Mouse (Mus musculus): ENCODE measurements at regions not wholly inside any gene's neighbourhood (a gene's known extent, or its start where the extent isn't known, plus 50 kb on each side); places are given as distances from the start of the nearest gene placed in this dataset.
"Not testable (repeated sequence)": the region's sequence is repeated elsewhere in the genome, so short reads cannot be mapped to it uniquely, and the experiment has no call there.

DNA sequence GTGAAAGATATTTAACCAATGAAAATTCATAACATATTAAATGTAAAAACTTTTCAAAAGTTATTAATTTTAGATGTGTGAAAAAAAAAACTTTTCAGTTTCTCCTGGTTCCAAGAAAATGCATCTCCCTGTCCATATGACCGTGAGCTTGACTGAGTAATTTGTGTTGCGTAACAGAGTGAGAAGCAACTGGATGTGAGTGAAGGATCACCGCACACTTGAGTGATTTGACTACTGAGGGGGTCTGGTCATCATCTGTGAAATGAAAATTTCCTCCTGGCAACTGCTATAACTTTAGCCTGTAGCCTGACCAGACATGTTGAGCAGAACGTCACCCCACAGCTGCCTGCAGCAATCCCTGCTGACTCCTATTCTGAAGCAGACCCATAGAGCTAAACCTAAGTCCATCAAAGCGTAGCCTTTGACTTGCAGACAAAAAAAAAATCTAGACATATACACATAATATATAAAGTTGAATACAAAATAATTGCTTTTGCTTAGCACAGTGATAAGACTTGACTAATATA, 461.2 kb downstream of the Brinp3 start:
- no peak for DNase-seq

DNA sequence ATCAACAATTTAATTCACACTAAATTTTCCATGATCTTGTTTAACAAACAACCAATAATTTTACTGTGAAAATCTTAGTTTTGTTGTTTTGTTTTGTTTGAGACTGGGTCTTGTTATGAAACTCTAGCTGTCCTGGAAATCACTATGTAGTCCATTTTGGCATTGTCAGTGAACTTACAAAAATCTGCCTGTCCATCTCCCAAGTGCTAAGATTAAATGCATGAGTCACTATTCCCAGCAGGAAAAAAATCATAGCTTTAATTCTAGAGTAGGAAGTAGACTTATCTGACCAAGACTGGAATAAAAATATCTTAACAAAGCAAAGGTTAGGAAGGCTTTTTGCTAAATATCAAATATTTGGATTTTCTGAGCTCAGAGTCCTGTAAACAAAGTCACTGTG, 461.8 kb downstream of the Brinp3 start:
- DNase-seq, result no peak

DNA sequence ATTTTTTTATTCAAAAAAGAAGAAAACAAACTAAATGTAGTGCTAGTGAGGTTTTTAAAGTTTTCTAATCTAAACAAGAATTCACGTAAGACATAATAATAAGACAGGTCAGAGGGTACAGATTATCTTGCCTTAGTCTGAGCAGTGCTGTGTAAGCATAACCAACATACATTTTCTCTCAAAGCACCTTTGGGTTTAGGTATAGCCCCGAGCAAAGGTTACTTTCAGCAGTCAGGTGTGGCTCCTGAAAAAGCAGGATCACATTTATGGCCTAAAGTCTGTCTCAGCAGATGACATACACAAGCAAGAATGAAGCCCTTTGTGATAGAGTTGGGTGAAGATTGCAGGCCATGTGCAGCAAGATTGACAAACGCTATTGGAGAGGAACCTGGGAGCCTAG, 465.9 kb downstream of the Brinp3 start:
- DNase-seq, result no peak

DNA sequence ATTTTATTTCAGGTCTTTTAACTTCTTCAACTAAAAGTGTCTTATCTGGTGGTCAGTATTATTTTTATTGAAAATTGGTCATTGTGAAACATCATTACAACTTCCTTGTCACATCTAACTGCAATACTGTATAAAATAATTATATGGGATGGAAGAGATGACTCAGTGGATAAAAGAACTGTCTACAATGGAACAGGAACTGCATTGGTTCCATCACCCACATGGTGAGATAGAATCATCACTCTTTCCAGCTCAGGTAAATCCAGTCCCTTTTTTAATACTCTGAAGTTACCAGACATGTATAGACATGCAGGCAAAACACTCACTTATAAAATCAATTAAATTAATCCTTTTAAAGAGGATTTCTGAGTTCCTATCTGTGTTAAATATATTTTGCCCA, 473.0 kb downstream of the Brinp3 start:
- DNase-seq, result no peak

DNA sequence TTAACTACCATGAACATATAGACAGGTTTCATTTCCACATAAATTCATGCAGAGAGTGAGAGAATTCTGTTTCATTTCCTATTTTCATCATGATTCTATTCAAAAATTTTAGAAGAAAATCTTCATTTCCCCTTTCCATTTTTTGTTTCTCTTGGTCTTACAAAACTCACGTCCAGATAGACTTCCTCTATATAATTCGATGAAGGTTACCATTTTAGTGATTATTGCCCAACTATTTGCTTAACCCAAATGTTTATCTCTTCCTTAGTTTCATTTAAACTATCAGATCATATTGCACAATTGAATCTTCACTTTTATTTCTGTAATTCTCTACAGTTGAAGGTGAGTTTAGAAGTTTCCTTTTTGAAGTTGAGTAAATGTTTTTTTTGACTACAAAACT, 473.4 kb downstream of the Brinp3 start:
- DNase-seq, result no peak

DNA sequence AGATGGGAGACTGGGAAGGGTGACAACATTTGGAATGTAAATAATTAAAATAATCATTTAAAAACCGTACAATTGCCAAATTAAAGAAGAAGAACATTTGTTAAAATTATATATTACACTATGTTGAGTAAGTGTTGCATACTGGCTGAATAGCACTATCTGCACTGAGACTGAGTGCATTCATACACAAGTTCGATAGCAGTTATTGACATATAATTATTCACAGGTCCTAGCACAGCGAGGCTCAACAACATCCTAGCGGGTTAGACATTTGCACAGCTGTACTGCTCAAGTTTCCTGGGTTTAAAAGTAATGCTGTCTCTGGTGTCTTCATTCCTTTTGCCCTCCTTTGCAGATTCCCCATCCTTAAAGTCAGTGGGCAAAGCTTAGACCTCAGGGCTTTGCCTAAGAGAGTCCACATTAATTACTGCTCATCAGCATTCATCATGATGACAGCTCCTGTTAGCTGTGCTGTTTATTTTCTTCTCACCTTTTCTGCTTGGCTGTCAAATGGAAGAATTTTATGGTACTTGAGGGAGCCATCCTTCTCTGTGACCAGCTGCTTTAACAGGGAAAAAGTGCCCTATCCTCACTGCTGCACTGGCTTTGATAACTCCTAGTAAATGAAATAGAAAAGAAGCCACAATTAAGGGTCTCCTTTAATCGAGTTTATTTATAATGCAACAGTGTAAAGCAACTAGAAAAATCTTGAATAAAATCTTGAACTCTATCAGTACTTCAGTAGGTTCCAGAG, 489.1 kb downstream of the Brinp3 start:
- no peak for DNase-seq

DNA sequence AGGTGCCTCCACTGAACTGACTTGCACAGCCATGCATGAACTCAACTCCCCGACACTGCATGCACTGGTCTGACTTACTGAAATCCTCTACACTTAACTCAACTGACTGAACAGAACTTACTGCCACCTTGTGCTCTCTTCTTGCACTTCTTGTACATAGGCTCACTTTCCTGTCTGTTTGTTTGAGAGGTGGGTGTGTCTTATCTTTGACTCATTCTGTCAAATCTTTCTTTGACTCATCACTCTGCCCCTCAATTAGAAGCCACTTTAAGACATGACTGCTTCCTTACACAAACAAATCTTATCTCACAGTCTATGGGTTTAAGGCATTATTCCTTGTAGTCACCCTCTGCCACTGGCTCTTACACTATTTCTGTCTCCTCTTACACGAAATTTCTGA, 505.5 kb downstream of the Brinp3 start:
- DNase-seq, result no peak

DNA sequence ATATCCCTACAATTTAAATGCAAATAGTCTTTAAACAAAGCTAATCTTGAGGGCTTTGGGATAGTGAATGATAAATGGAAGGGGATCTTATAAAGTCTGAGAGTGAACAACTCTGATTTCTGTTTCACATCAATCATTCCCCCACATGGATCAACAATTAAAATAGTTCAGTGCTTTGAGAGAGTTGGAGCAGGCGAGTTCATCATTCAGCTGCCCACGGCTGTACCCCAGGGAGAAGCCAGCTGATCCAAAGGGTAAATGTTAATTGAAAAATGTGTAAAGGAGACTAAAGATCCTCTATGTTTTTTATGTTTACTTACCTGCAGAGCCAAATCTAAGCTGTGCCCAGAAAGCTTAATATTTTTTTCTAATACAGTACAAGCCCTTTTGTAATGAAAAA, 553.2 kb downstream of the Brinp3 start:
- DNase-seq, result no peak

DNA sequence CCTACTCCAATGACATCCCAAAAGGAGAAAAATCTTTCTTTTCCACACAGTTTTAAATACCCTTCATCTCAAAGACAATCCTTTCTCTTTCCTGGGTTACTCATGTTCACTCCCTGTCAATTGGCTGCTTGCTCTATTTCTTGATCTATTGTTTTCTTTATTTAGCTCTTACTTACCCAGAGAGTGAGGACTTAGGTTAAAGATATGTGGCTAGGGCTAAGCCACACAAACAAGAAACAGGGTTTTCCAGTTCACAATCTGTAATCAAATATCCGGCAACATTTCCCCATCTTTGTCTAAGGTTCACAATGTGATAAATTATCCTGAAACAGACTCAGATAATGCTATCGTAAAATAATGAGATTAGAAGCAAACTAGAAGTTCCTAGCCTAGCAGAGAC, 563.9 kb downstream of the Brinp3 start:
- DNase-seq, result no peak

DNA sequence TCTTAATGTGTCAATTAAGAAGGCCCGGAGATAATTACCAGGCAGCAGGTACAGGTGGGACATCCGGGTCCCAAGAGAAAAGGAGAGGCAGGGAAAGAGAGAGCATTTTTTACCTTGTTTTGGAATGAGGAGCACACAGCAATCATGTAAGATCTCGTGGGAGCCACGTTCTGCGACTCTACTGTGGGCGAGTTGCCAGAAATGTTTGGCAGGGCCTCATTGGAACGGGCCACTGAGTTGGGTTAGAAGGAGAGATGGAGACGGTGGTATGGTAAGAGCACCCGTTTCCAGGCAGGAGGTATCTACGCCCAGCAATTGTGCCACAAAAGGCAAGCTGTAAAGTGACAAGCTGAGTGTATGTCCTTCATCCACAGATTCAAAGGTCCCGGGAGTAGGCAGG, 579.6 kb downstream of the Brinp3 start:
- peak; percentile 1 for DNase-seq

DNA sequence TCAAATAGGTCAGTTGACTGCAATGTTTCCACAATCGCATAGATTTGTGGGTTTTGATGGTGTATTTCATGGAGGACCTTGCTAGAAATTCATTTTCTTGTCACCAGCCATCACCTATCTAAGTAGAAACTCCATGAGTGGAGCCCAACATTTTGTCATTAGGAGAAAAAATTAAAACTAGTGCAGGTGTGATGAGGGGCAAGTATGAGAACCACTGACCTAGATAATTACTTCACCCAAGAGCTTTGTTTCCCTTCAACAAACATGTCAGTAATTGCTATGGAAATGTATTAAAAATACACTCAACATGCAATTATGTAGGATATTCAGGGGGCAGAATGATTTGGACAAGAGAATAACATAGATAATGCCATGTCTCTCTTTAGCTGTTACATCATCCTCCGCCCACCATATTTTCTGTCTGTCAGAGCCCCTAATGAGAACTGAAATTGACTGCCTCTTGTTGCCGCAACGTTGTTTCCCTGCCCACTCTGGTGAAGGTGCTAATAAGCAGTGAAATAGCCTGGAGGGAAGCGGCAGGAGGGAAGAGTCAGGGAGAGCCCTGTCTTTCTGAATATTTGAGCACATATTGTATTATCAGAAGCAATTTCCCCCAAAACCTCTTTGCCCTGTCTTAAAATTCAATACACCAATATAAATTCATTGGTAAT, 589.7 kb downstream of the Brinp3 start:
- no peak for DNase-seq

DNA sequence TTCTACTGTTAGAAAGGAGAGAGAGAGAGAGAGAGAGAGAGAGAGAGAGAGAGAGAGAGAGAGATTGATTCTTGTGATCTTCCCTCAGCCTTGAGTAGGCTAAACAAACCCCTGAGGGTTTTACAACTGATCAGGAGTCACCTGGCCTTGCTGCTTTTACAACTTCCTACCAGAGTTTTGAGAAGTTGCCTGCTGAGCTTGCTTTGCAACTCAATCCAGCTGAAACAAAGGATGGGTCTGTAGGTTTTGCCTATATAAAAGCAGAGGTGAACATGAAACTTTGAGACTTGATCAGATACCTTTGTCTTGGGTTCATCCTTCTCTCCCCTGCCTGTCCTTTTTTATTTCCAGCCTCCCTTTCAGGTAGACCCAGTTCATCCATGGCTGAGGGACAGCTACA, 631.0 kb downstream of the Brinp3 start:
- DNase-seq, result no peak

DNA sequence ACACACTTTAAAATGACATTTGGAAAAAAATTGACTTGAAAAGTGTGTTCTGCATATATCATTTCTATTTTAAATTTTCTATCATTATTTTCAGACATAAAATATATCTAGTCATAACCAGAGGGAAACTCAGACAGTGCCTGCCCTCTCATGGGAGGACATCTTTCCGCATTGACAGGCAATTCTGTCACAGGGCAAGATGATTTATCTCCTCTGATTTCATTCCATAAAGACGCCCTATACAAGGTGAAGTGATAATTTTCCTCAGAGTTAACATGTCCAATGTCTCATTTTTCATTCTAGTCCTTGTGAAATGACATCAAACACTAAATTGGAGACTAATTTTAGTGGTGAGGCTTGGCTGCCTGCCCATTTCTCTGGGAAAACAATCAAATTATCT, 643.6 kb downstream of the Brinp3 start:
- no peak for DNase-seq

DNA sequence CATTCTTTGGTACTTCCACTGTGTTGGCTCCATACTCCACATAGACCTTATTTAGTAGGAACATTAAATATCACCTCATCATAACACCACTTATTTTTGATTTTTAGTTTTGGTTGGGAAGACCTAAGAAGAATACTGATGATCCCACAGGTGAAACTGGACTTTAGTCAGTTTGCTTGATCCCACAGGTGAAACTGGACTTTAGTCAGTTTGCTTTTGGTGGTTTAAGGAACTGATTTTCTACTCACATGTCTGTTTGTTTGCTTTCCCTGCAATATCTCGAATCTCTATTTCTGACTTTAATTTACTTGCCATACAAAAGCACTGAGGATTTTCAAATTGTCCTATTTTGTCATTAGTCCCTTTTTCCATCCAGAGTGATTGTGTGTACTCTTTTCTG, 680.8 kb downstream of the Brinp3 start:
- no peak for DNase-seq

DNA sequence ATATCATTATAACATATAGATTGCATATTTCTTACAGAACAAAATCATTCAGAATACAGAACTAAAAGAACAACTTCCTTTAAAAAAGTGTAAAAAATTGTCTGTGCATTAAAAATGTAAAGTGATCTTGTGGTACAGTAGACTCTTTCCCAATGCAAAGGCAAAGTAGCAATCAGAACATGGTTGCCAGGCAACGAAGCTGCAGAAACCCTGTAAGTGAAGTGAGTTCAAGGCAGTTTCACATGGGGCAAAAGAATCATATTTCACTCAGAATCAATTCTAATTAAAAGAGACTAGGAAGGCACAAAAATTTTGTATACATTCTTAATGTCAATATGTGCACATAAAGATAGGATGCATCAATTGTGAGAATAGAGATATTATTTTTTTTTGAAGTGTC, 692.2 kb downstream of the Brinp3 start:
- DNase-seq, result no peak

DNA sequence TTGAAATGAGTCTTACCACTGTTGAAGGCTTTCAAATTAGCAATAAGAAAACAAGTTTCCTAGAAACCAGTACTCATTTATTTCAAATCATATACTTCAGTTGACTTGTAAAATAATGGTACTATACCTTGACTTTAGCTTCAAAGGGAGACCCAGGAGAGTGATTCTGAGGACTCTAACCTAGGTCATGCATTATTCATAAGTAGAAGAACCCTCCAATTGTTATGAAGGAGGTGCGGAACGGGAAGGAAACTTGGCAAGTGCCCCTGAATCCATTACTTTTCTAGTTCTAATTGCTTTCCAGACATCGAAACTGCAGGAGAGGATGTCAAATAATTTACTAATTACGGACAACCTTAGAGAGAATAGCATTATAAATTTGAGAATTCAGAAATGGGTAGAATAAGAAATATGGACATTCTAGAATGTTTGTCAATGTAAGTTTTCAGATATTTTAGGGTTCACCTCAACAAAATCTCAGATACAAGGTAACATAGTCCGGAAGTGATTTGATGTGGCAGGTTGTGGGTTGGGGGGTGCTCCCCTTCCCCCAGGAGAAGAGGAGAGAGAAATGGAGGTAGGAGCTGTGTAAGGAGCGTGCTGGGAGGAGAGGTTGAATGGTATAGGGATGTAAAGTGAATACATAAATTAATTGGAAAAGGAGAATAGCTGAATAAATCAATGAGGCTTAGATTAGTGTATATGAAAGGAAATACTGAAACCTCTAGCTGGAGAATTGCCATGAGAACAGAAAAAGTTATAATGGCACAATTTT, 692.9 kb downstream of the Brinp3 start:
- no peak for DNase-seq

DNA sequence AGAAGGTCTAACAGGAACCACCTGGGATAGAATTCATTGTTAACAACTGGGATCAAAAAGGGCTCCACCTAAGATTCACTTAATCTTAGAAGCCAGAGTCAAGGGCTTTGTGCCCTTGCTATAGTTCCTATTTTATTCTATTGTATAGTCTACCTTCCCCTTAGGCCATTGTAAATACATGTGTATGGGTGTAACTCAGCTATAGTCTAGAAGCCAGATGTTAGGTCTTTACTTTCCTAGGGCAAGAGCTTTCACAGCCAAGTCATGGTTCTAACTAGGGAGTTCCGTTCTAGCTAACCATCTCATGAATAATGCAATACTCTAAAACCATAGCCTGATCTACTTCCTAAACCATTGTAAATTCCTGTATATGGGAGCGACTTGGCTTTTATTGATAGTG, 705.4 kb downstream of the Brinp3 start:
- DNase-seq, result not testable (repeated sequence)

DNA sequence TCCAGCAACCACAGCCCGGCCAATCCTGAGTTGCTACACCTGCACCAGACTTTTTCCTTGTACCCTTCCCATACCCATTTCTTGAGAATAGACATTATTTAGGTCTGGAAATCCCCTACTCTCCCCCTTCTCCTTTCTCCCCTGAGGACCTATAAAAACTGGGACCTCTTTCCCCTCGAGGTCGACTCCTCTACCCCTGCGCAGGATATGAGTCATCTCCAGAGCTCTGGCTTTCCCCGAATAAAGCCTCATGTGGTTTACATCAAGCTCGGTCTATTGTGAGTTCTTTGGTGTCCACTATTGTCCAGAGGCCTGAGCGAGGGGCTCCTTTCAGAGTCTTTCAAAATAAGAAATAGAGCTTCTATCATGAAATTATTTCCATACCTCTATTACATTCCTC, 720.3 kb downstream of the Brinp3 start:
- DNase-seq, result not testable (repeated sequence)

DNA sequence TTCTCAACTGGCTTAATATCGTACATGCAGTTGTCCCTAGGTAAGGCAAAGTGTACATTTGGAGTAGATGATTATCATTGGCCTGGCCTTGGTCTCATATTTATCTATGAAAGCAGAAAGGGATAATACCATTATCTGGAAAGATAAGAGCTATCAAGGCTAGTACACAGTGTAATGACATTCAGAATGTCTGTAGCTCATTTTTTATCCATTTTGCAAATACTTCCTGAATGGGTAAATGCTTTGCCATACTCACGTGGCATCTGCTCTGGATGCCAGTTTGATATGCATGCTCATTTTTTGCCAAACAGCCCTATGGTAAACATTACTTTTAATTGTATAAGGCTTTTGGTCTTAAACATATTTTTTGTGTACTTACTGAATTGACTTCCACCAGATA, 723.4 kb downstream of the Brinp3 start:
- no peak for DNase-seq

DNA sequence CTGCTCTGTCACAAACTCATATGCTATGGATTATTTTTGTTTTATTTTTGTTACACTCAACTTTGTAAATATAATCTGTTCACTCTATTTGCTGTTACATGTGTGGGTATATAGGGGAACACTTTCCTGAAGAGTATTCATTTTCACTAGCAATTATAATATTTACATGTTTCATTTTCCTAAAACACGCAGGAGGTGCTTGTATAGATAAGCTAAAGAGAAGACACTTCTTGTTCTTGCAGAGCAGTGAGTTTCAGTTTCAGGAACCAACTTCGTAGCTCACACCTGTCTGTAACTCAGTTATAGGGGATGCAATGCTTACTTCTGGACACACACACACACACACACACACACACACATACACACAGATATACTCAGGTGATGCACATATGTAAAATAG, 724.9 kb downstream of the Brinp3 start:
- no peak for DNase-seq

DNA sequence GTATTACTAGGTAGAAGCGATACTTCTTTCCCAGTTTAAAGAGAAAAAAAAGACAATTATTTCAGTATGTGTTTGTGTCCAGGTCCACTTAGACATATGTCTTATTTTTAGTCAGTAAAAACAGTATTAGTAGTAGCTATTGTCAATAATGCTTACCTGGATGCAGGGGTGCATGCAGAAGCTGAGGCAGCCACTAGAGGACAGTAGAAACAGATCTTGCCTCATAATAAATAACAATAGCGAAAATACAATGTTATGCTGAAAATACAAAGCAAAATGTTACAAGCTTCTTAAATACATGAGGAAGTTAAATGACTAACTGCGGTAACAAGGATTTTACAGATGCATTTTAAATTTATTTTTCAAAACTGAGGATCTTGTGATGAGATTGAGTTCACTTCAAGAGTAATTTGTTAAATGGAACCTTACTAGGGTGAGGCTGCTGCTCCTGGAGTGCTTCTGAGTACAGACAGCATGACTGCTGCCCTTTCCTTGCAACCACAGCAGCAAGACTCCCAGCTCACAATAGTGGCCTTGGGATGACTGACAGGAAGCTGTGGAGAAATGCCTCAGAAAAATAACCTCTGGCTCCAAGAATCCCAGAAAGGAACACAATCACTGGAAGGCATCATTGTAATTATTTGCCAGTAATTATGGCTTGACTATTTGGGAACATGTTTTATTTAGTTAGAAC, 728.8 kb downstream of the Brinp3 start:
- DNase-seq, result no peak

DNA sequence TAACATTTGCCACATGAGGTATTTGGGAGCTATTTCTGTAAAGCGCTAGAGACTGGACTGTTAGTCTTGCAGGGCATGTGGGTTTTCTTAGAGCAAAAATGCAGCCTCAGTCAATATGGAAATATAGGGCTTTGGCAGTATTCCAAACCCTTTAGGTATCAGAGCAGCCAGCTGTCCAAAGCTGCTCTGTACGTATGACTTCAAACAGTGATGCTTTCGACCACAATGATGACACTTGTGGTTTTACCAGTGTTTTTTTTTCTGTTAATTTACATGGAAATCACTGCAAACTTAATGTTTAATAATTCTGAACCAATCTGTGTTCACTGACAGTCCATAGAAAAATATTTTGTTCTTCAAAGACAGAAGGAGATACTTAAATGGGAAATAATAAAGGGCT, 743.0 kb downstream of the Brinp3 start:
- no peak for DNase-seq

DNA sequence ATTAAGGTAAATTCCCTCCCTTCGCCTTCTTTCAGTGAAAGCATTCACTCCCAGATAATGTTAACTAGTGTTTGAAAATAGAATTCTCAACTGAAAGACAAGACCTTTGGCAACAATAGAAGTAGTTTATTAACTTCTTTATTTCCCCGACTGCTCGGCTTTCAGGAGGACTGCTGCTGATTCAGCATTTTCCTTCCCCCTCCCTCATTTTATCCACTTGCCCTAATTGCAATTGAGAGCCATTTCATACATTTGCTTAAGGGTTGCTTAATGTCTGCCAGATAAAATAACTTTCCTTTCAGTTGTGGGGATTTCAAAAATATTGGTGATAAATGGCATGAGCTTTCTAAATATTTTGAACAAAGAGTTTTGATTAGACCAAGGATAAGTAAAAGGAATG, 744.5 kb downstream of the Brinp3 start:
- DNase-seq, result no peak

Data from kidney, postnatal 14 days (tissue).